Mouse (Mus musculus): ENCODE data around the gene Tbcc.
"Not testable (repeated sequence)": the region's sequence is repeated elsewhere in the genome, so short reads cannot be mapped to it uniquely, and the experiment has no call there.

Tbcc gene

GRCm38 (mm10) chr17:46890116-46890815, at the start of gene Tbcc:
Gene Tbcc, plus strand, starts transcription at chr17:46890684.
- DNase-seq (ENCODE audit: low read depth): peak; percentile 100

- DNase-seq (ENCODE audit: low read depth): peak; percentile 82
Measured at GRCm38 (mm10) chr17:46843022-46843421, 47.5 kb upstream of the Tbcc start.

GRCm38 (mm10) chr17:46843716-46844115, 46.8 kb upstream of the Tbcc start:
- DNase-seq (ENCODE audit: low read depth): no peak

DNA sequence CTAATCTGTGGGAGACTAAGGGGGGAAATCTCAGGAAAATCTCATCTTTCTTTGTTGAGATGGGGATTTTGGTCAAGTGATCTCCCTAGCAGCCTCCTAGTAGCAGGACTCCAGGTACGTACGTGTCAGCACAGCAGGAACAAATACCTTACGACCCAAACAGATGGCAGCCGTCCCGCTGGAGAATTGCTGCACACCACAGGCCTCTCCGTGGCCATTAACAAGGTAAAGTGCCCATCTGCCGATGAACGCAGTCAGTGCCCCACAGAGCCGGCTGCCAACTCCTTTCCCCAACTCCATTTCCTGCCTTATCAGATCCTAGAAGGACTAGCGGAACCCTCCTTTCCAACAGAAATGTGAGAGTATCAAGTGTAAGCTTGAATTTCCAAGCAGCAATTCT, 45.7 kb upstream of the Tbcc start:
- DNase-seq (ENCODE audit: low read depth): no peak

DNA sequence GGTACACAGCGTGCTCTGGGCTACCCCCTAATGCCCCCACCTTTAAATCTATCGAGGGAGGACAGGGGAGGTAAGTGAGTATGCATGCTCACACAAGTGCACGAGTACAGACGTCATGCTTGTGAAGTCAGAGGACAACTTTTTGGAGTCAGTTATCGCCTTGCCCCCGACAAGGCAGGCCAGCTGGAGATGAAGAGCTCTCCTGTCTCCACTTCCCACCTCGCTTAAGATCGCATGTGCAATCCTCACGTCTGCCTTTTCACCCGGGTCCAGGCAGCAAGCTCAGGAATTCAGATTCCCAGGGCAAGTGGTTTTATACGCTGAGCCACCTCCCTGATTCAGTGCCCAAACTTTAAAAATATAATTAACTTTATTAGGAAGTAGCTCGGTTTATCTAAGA, 45.2 kb upstream of the Tbcc start:
- no peak for DNase-seq (ENCODE audit: low read depth)

GRCm38 (mm10) chr17:46846573-46846972, 43.9 kb upstream of the Tbcc start:
- not testable (repeated sequence) for DNase-seq (ENCODE audit: low read depth)

GRCm38 (mm10) chr17:46847206-46847605, 43.3 kb upstream of the Tbcc start:
- no peak for DNase-seq (ENCODE audit: low read depth)

GRCm38 (mm10) chr17:46852725-46853124, 37.8 kb upstream of the Tbcc start:
- DNase-seq (ENCODE audit: low read depth): no peak

GRCm38 (mm10) chr17:46853281-46853680, 37.2 kb upstream of the Tbcc start:
- peak; percentile 70 for DNase-seq (ENCODE audit: low read depth)

DNA sequence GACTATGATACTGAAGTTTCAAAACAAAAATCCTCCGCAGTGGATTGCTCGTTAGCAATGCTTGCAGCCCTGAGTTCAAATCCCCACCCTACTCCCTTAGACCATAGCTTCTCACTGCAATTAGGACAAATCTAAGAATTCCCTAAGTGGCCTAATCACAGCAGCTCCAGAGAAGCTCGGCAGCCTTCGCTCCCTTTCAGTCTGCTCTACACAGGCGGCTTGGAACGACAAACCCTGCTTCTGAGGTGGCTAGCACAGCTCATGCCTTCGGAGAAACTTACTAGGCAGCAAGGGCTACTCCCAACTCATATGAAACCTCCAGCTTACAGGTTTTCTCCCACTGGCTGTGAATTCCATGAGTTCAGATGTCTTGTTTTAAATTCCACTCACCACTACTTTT, 36.4 kb upstream of the Tbcc start:
- DNase-seq (ENCODE audit: low read depth): no peak

DNA sequence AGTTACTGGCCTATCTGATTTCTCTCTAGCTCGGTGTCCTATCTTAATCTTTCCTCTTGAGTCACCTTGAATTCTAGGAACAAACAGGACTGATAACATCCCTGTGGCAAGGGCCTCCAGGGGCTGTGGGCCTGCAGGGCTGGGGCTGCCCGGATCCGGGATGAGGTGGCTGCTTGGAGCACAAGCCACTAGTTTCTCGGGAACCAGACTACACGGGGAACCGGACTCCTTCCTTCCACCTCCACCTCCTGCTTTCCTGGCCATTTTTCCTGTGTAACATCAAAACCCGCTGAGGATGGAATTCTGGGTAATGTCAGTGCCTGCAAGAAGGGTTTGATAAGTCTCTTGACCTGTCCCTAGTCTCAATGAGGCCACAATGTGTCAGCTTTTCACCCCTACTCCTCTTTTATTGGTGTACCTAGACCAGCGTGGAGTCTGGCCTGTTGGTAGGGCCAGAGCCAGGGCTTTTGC, 35.8 kb upstream of the Tbcc start:
- no peak for DNase-seq (ENCODE audit: low read depth)

- DNase-seq (ENCODE audit: low read depth): peak; percentile 70
Measured at GRCm38 (mm10) chr17:46855328-46856106, 35.0 kb upstream of the Tbcc start.

- peak; percentile 57 for DNase-seq (ENCODE audit: low read depth)
Measured at GRCm38 (mm10) chr17:46856107-46856388, 34.4 kb upstream of the Tbcc start.

- peak; percentile 96 for DNase-seq (ENCODE audit: low read depth)
Measured at GRCm38 (mm10) chr17:46856471-46857360, 33.8 kb upstream of the Tbcc start.

DNA sequence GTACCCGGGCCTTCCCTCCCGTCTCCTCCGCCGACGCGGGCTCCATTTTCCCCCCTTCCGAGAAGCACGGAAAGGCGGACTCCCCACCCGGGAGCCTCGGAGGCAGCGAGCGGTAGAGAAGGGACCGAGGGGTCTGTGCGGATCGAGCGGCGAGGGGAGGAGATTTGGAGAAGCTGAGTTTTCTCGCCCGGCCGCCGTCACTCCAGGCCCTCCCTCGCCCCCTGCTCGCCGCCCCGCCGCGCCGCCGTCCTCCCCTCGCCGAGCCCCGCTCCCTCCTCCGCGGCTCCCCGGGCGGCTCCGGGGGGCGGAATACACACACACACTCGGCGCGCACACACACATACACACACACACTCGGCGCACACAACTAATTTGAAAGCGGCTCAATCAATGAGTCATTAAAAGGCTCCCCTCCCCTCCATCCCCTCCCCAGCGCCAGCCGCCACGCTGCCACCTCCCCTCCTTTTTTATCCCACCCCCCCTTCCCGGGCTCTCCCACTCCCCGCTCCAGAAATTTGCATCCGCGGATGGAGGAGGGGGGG, 33.1 kb upstream of the Tbcc start:
- DNase-seq (ENCODE audit: low read depth): peak; percentile 92

DNA sequence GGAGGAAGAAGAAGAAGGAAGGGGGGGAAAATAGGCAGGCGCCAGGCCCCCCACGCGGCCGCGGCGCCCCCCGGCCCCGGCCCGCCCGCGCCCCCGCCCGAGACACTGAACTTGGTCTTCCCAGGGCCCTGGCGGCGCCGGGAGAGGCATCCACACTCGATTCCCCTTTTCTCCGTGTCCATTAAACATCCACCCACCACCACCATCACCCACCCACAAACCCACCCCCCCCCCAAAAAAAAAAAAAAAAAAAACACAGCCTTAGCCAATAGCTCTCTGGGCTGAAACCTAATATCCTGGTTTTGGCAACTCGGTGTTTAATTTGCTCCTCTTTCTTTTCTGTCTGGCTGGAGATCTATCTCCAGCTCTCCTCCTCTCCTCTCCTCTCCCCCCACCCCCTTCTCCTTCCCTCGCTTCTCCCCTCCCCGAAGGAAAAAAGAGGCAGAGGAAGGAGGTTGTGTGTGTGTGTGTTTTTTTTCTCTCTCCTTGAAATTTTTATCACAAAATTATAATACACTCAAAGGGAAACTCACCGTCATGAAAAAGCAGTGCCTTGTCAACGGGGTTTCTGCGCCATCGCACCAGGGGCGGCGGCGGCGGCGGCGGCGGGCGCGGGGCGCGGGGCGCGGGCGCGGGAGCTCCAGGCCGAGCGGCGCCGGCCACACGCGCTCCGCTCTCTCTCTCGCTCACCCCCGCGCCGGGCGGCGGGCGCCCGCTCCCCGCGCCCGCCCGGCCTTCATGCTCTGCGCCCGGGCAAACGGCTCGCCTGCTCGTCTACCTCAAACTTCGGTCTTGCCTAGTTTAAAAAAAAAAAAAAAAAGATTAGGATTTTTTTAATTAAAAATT, 32.4 kb upstream of the Tbcc start, which contains the start of gene Bicral:
Gene Bicral, minus strand, starts transcription at position 580 of the 846 bp plus-strand sequence.
- peak; percentile 90 for DNase-seq (ENCODE audit: low read depth)

DNA sequence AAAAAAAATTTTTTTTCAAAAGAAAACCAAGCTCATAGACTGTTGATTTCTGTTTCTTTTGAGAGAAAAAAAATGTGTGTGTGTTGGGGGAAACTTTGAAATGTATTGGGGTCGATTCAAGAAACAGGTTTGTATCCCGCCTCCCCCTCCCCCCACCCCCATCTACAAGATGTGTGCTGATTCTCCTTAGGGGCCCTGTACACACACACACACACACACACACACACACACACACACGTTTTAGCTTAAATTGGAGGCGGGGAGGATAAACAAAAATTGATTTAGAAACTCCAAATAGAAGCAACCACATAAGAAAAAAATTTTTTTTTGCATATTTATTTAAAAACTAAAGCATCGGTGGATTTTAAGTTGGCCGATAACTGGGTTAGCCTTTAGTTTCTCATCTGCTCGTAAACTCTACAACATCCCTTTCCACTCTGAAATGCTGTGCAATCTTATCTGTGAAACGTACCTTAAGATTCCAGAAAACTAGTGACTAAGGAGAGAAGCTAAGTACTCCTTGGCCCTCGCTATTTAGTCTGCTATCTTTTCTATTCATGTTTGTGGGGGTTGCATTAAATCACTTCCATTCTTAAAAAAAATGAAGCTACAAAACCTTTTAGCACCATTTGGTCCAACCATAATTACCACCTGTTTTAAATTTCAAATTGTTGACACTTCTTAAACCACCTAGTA, 31.6 kb upstream of the Tbcc start:
- DNase-seq (ENCODE audit: low read depth): peak; percentile 73

DNA sequence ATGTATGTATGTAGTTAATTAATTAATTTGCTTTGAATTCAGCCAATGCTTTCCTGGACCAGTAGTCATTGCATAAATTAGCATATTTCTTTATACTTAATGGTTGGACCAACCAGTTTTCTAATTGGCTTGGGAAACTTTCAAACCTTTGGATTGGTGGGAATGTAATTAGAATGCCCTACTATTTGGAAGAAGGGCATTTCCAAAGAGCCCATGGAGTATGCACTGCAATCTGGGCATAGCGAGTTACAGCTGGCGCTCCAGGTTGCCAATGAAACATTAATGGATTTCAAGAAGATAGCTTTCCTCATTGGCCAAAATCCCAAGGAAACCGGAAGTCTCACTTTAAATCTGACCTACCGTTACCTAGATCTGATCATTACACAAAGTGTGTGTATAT, 30.4 kb upstream of the Tbcc start:
- no peak for DNase-seq (ENCODE audit: low read depth)

DNA sequence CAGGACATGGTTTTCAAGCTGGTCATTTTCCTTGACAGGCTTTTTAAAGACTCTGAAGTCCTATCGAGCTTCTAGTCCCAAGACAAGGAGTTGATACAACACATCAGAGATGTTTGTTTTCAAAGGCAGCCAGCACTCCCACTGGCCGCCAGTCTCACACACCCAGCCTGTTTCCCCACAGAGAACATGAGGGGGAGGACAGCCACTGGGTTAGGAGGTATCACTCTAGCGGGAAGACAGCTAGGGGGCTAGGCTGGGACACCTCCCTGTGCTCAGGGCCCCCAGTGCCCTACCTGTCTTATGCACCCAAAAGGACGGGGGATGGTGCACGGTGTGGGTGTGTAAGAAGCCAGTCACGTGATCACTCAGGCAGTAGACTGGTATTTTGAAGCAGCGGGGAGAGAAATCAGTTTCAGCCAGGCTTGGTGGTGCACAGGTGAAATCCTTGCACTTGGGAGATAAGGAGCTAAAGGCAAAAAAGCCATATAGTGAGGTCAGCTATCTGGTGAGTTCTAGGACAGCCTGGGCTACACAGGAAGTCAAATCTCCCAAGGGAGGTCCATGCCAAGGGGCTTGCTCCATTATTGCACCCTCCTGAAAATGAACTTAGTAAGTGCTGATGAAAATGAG, 25.8 kb upstream of the Tbcc start:
- DNase-seq (ENCODE audit: low read depth): no peak

- peak; percentile 94 for DNase-seq (ENCODE audit: low read depth)
Measured at GRCm38 (mm10) chr17:46866836-46867235, 23.6 kb upstream of the Tbcc start.
